Mouse (Mus musculus) heart, postnatal 10 days (tissue): ENCODE measurements at regions not wholly inside any gene's neighbourhood (a gene's known extent, or its start where the extent isn't known, plus 50 kb on each side); places are given as distances from the start of the nearest gene placed in this dataset.

Experiments used
- DNase-seq, 2 experiments: peaks; one replicate each; pipeline ENCODE4 v3.0.0; 2021
- intact Hi-C: fragments of 180-260 bp; cut with DNase I; formaldehyde crosslinking; loops from one replicate; pipeline ENCODE4 v1.15.1; 2025

DNA sequence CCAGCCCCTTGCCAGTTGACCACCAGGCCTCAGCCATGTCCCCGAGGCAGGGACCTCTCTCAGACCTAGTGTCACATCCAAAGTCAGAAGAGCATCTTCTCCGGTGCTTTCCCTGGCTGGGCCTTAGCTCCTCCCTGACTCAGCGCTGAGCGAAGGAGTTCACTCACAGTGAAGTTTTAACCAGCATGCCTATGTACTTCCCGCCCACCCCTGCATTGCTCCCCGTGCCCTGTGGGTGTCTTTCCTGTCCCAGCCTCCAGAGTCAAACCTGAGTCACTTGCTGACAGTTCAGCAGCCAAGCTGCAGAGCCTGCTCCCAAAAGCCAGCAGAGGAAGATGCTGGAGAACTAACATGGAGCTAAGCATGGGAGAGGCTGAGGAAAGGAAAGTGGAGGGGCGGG, 55.6 kb upstream of the Unc5a start:
- intact Hi-C loops, result no loop called here
- no peak for DNase-seq

DNA sequence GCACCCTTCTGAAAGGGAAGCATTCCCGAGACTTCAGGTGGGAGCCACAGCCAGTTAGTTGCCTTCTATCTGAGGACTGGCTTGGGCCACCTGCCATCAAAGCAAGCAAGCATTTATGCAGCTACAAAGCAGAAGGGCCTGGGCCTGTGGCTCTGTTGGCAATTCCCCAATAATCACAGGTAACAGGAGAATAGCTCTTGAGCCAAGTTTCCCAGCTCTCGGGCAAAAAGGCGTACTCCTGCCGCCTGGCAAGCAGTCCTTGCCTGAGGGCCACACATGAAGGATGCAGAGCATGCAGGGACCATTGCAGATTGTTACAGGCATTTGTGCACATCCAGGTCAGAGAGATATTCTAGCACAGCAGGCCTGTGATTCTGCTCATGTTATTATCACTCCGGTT, 53.2 kb upstream of the Unc5a start:
- intact Hi-C loops, result no loop called here
- no peak for DNase-seq
